Mouse (Mus musculus) heart, embryonic 10.5 days (tissue): Measurements from ENCODE around the gene Osbpl3. TPM values are rescaled to one million over a fixed set of nuclear protein-coding genes. Genes with fewer than 3 reads are reported as not detected.
"Not testable (repeated sequence)": the region's sequence is repeated elsewhere in the genome, so short reads cannot be mapped to it uniquely, and the experiment has no call there.

Source experiments
- DNase-seq: peaks from one replicate; pipeline ENCODE4 v3.0.0-alpha.2; 2017; ENCODE audit warnings: low spot score
- H3K27ac ChIP-seq: fragments of 300-500 bp; sonication (generic); 2 replicates; pipeline ENCODE4 v1.5.1; 2016; ENCODE audit warnings: mild to moderate bottlenecking
- H3K27me3 ChIP-seq: fragments of 300-500 bp; sonication (generic); 2 replicates; pipeline ENCODE4 v1.6.1; 2016; ENCODE audit warnings: mild to moderate bottlenecking; ENCODE audit not compliant: poor library complexity, insufficient read depth, severe bottlenecking
- H3K36me3 ChIP-seq: fragments of 300-500 bp; sonication (generic); 2 replicates; pipeline ENCODE4 v1.6.1; 2016; ENCODE audit warnings: mild to moderate bottlenecking, moderate library complexity
- H3K4me1 ChIP-seq: fragments of 300-500 bp; sonication (generic); 2 replicates; pipeline ENCODE4 v1.6.1; 2016; ENCODE audit warnings: mild to moderate bottlenecking
- H3K4me3 ChIP-seq: fragments of 300-500 bp; sonication (generic); 2 replicates; pipeline ENCODE4 v1.5.1; 2016; ENCODE audit warnings: mild to moderate bottlenecking, moderate library complexity
- H3K9me3 ChIP-seq: fragments of 300-500 bp; sonication (generic); 2 replicates; pipeline ENCODE4 v1.6.1; 2016; ENCODE audit warnings: mild to moderate bottlenecking, moderate library complexity
- WGBS: fragments of 180-500 bp; shearing (Covaris S2); methylation state at CpG from one replicate; pipeline ENCODE4 v1.1.7; 2016; 5-methylcytosine and 5-hydroxymethylcytosine counted together
- polyA plus RNA-seq: library from polyadenylated mRNA; unstranded; fragments of >200 nt; fragmentation: Nextera tagmentation; extraction: Ambion mirVana; gene quantifications from 2 replicates; pipeline ENCODE4 v1.2.1, GENCODE M21; 2016

Gene Osbpl3
- polyA plus RNA-seq, 1 experiment from 2014 or later = 8.0 TPM

- Histone ChIP-seq H3K9me3 (no peaks in the 10 kb centered on the region), H3K4me1 (peaks cover 10% of the 10 kb centered on the region; the same call in 1 of the 2 replicates), H3K27ac (no peak overlapping the region), H3K4me3 (no peak overlapping the region), H3K36me3 (no peaks in the 10 kb centered on the region; the same call in 1 of the 2 replicates), H3K27me3 (no peaks in the 10 kb centered on the region)
- no peak for DNase-seq
- 80% methylated on average over 7 of the region's 7 CpGs for WGBS
Measured at GRCm38 (mm10) chr6:50440197-50440596, 15.8 kb downstream of the Osbpl3 start.

- not testable (repeated sequence) for H3K9me3 ChIP-seq, DNase-seq, H3K4me3 ChIP-seq, H3K4me1 ChIP-seq, H3K27me3 ChIP-seq, H3K27ac ChIP-seq, H3K36me3 ChIP-seq
- WGBS = 89% methylated on average over 4 of the region's 4 CpGs
Measured at GRCm38 (mm10) chr6:50438900-50439299, 17.1 kb downstream of the Osbpl3 start.

- peak; percentile 64 for DNase-seq
- H3K27me3 ChIP-seq = no peaks in the 10 kb centered on the region
- no peaks in the 10 kb centered on the region; the same call in 1 of the 2 replicates for H3K36me3 ChIP-seq
- peaks cover 8% of the 10 kb centered on the region; the same call in 1 of the 2 replicates for H3K4me1 ChIP-seq
- no peaks in the 10 kb centered on the region for H3K9me3 ChIP-seq
- 90% methylated on average over 2 of the region's 2 CpGs for WGBS
- no peak overlapping the region for H3K27ac ChIP-seq
- H3K4me3 ChIP-seq = no peak overlapping the region
Measured at GRCm38 (mm10) chr6:50437815-50438214, 18.2 kb downstream of the Osbpl3 start.

- H3K36me3 ChIP-seq = no peaks in the 10 kb centered on the region; the same call in 1 of the 2 replicates
- H3K4me1 ChIP-seq = peaks cover 6% of the 10 kb centered on the region; the same call in 1 of the 2 replicates
- peak; percentile 57 for DNase-seq
- H3K4me3 ChIP-seq = no peak overlapping the region
- H3K27ac ChIP-seq = no peak overlapping the region
- WGBS = 51% methylated on average over 2 of the region's 2 CpGs
- H3K27me3 ChIP-seq = no peaks in the 10 kb centered on the region
- no peaks in the 10 kb centered on the region for H3K9me3 ChIP-seq
Measured at GRCm38 (mm10) chr6:50436661-50437060, 19.3 kb downstream of the Osbpl3 start.

- Histone ChIP-seq H3K27me3 (no peaks in the 10 kb centered on the region), H3K27ac (no peak overlapping the region), H3K4me1 (no peaks in the 10 kb centered on the region), H3K36me3 (no peaks in the 10 kb centered on the region; the same call in 1 of the 2 replicates), H3K4me3 (no peak overlapping the region), H3K9me3 (no peaks in the 10 kb centered on the region)
- WGBS = 77% methylated on average over 5 of the region's 5 CpGs
- DNase-seq = no peak
Measured at GRCm38 (mm10) chr6:50432491-50432890, 23.5 kb downstream of the Osbpl3 start.

- no peak overlapping the region for H3K4me3 ChIP-seq
- 88% methylated on average over 7 of the region's 7 CpGs for WGBS
Measured at GRCm38 (mm10) chr6:50429299-50429698, 26.7 kb downstream of the Osbpl3 start.

GRCm38 (mm10) chr6:50427051-50427732 is 28.8 kb downstream of the Osbpl3 start:
- Histone ChIP-seq H3K36me3 (peaks cover 14% of the 10 kb centered on the region; the same call in 1 of the 2 replicates), H3K9me3 (no peaks in the 10 kb centered on the region), H3K4me3 (no peak overlapping the region), H3K27ac (no peak overlapping the region), H3K4me1 (no peaks in the 10 kb centered on the region), H3K27me3 (no peaks in the 10 kb centered on the region)
- 83% methylated on average over 11 of the region's 11 CpGs for WGBS
- DNase-seq = no peak

More at GRCm38 (mm10) chr6:50429299-50429698, 26.7 kb downstream of the Osbpl3 start:
- H3K36me3 ChIP-seq = peaks cover 14% of the 10 kb centered on the region; the same call in 1 of the 2 replicates
- H3K27ac ChIP-seq = no peak overlapping the region
- no peak for DNase-seq
- H3K9me3 ChIP-seq = no peaks in the 10 kb centered on the region
- H3K4me1 ChIP-seq = no peaks in the 10 kb centered on the region
- H3K27me3 ChIP-seq = no peaks in the 10 kb centered on the region

GRCm38 (mm10) chr6:50426571-50426970 is 29.4 kb downstream of the Osbpl3 start:
- no peaks in the 10 kb centered on the region for H3K27me3 ChIP-seq
- no peaks in the 10 kb centered on the region for H3K9me3 ChIP-seq
- WGBS = 91% methylated on average over 4 of the region's 4 CpGs
- no peaks in the 10 kb centered on the region for H3K4me1 ChIP-seq
- DNase-seq = no peak
- no peak overlapping the region for H3K4me3 ChIP-seq
- H3K36me3 ChIP-seq = peaks cover 14% of the 10 kb centered on the region; the same call in 1 of the 2 replicates
- no peak overlapping the region for H3K27ac ChIP-seq

GRCm38 (mm10) chr6:50424271-50424670 is 31.7 kb downstream of the Osbpl3 start:
- 80% methylated on average over 4 of the region's 4 CpGs for WGBS

GRCm38 (mm10) chr6:50420413-50420812 is 35.6 kb downstream of the Osbpl3 start:
- Histone ChIP-seq H3K27me3 (no peaks in the 10 kb centered on the region), H3K36me3 (peaks cover 13% of the 10 kb centered on the region; the same call in 1 of the 2 replicates), H3K9me3 (no peaks in the 10 kb centered on the region), H3K27ac (no peak overlapping the region), H3K4me3 (no peak overlapping the region), H3K4me1 (peaks cover 7% of the 10 kb centered on the region; the same call in 1 of the 2 replicates)
- no peak for DNase-seq
- 81% methylated on average over 2 of the region's 2 CpGs for WGBS

More at GRCm38 (mm10) chr6:50424271-50424670, 31.7 kb downstream of the Osbpl3 start:
- Histone ChIP-seq H3K27ac (no peak overlapping the region), H3K4me3 (no peak overlapping the region), H3K9me3 (no peaks in the 10 kb centered on the region), H3K4me1 (peaks cover 4% of the 10 kb centered on the region; the same call in 1 of the 2 replicates), H3K27me3 (no peaks in the 10 kb centered on the region), H3K36me3 (peaks cover 14% of the 10 kb centered on the region; the same call in 1 of the 2 replicates)
- DNase-seq = no peak

- peaks cover 9% of the 10 kb centered on the region; the same call in 1 of the 2 replicates for H3K36me3 ChIP-seq
- DNase-seq = no peak
- 76% methylated on average over 10 of the region's 10 CpGs for WGBS
- H3K9me3 ChIP-seq = no peaks in the 10 kb centered on the region
- peaks cover 8% of the 10 kb centered on the region; the same call in 1 of the 2 replicates for H3K4me1 ChIP-seq
- H3K27me3 ChIP-seq = no peaks in the 10 kb centered on the region
- H3K27ac ChIP-seq = no peak overlapping the region
- H3K4me3 ChIP-seq = no peak overlapping the region
Measured at GRCm38 (mm10) chr6:50419518-50420290, 36.3 kb downstream of the Osbpl3 start.

GRCm38 (mm10) chr6:50418951-50419350 is 37.0 kb downstream of the Osbpl3 start:
- H3K4me3 ChIP-seq = no peak overlapping the region
- H3K27ac ChIP-seq = no peak overlapping the region
- peaks cover 9% of the 10 kb centered on the region; the same call in 1 of the 2 replicates for H3K36me3 ChIP-seq
- H3K9me3 ChIP-seq = no peaks in the 10 kb centered on the region
- WGBS = 85% methylated on average over 4 of the region's 4 CpGs
- peaks cover 15% of the 10 kb centered on the region; the same call in 1 of the 2 replicates for H3K4me1 ChIP-seq
- DNase-seq = no peak
- no peaks in the 10 kb centered on the region for H3K27me3 ChIP-seq

- Histone ChIP-seq H3K4me1 (peaks cover 21% of the 10 kb centered on the region; the same call in 1 of the 2 replicates), H3K27ac (no peak overlapping the region), H3K27me3 (no peaks in the 10 kb centered on the region), H3K9me3 (no peaks in the 10 kb centered on the region), H3K4me3 (no peak overlapping the region), H3K36me3 (peaks cover 9% of the 10 kb centered on the region; the same call in 1 of the 2 replicates)
- 94% methylated on average over 5 of the region's 5 CpGs for WGBS
- DNase-seq = no peak
Measured at GRCm38 (mm10) chr6:50416854-50417253, 39.1 kb downstream of the Osbpl3 start.
